In the genomic region with DNA sequence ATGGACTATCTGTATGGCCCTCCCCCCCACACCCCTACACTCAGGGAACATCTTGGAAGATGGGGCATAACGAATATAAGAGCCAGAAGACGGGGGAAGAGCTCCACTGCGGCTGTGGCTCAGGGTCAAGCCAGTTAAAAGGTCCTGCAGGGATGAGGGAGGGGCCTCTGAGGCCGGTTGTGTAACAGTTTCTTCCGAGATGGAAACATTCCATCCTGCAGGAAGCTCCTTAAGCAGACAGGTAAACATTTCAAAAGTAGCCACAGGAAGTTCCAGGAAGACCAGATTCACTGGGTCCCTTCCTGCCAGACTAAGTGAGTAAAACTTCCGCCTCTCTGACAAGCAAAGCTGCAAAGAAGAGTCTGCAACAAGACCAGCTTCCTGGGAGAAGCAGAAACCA, we compare ENCODE assay signal across 22 mouse cellular contexts. TPM values are rescaled to one million over a fixed set of nuclear protein-coding genes. Genes with fewer than 3 reads are reported as not detected.
A peak's percentile ranks its signal among the peaks of the same experiment; 100 is the strongest.
DNase-seq lines count a peak whose midpoint lies in the region; ATAC-seq and TF ChIP-seq lines count a peak whose summit lies in the region.
"Had no signal": no experiment of that assay in that cellular context is flagged by ENCODE, and none has a peak within 500 bp of the region (broad histone marks: within the 10 kb centered on the region; RNA-seq: fewer than 3 reads in every experiment).

No protein-coding gene starts in this region.

- DNase-seq in lung, adult 18-20 months: peak; percentile 64 to 72
- peak; percentile 31 for DNase-seq in lung, embryonic 14.5 days
- DNase-seq in lung, postnatal 10 days: peak; percentile 41
- DNase-seq in lung, postnatal 4 days: peak; percentile 35 to 49
- no peak for DNase-seq in spleen, postnatal 14 days (ENCODE audit: low spot score in 2 of 2)
- DNase-seq in frontal cortex, postnatal 14 days (ENCODE audit: low spot score in 2 of 2): no peak
- no peak for DNase-seq in kidney, postnatal 14 days
- DNase-seq: adrenal gland, adult 8-10 months; adrenal gland, postnatal 36 days; B cell, adult 2 months; cerebellum, adult 8-10 months; cerebellum, postnatal 25 days; gastrocnemius, postnatal 10 days; heart, postnatal 14 days had no signal

- TF ChIP-seq CTCF in lung, embryonic 14.5 days (IDR thresholded peaks at IDR 0.05; ENCODE audit: low read depth): no peak

- no peak overlapping the region for H3K4me3 ChIP-seq in lung, embryonic 14.5 days (ENCODE audit: low read depth, low read length)
- H3K4me3 ChIP-seq: embryonic facial prominence, embryonic 12.5 days; forebrain, embryonic 15.5 days; hindbrain, embryonic 13.5 days had no signal

- no peak overlapping the region for H3K9ac ChIP-seq in lung, embryonic 14.5 days
- H3K9ac ChIP-seq: embryonic facial prominence, embryonic 12.5 days; forebrain, embryonic 15.5 days; hindbrain, embryonic 13.5 days had no signal

- no peaks in the 10 kb centered on the region for H3K9me3 ChIP-seq in lung, embryonic 14.5 days (ENCODE audit: low read depth, low read length)
- H3K9me3 ChIP-seq: embryonic facial prominence, embryonic 12.5 days; forebrain, embryonic 15.5 days; G1E; hindbrain, embryonic 13.5 days had no signal

- no peak for ATAC-seq in lung, embryonic 14.5 days (ENCODE audit: insufficient read depth)
- ATAC-seq: CD4-positive, CD25-positive, alpha-beta regulatory T cell, adult 4 months; forebrain, embryonic 15.5 days; hindbrain, postnatal 0 days had no signal

- 16% methylated on average over 6 of the region's 6 CpGs for WGBS in lung, embryonic 14.5 days

- H3K4me1 ChIP-seq in lung, embryonic 14.5 days (ENCODE audit: insufficient read depth): no peaks in the 10 kb centered on the region
- H3K4me1 ChIP-seq: embryonic facial prominence, embryonic 12.5 days; forebrain, embryonic 15.5 days; hindbrain, embryonic 13.5 days had no signal

- H3K4me2 ChIP-seq in lung, embryonic 14.5 days: no peak overlapping the region
- H3K4me2 ChIP-seq: embryonic facial prominence, embryonic 12.5 days; forebrain, embryonic 15.5 days; hindbrain, embryonic 13.5 days had no signal

- no peaks in the 10 kb centered on the region for H3K36me3 ChIP-seq in lung, embryonic 14.5 days (ENCODE audit: insufficient read depth)
- H3K36me3 ChIP-seq: embryonic facial prominence, embryonic 12.5 days; forebrain, embryonic 15.5 days; G1E; hindbrain, embryonic 13.5 days had no signal

- H3K27me3 ChIP-seq in lung, embryonic 14.5 days (ENCODE audit: insufficient read depth, low read length): no peaks in the 10 kb centered on the region
- H3K27me3 ChIP-seq: embryonic facial prominence, embryonic 12.5 days; forebrain, embryonic 15.5 days; hindbrain, embryonic 13.5 days had no signal

- H3K27ac ChIP-seq in lung, embryonic 14.5 days (ENCODE audit: low read depth): no peak overlapping the region
- H3K27ac ChIP-seq: embryonic facial prominence, embryonic 12.5 days; forebrain, embryonic 15.5 days; hindbrain, embryonic 13.5 days; hindbrain, postnatal 0 days had no signal

RNA-seq across cellular contexts. Expression of a gene that starts 45.4 kb away (rescaled TPM):
- polyA plus RNA-seq in lung, embryonic 14.5 days (2014; fragmentation: Nextera tagmentation; extraction: Ambion mirVana): 0.49 and 1.5 TPM in 2 replicates
- polyA plus RNA-seq: G1E; gonadal fat pad, adult 2 months; heart, embryonic 14.5 days had no signal

RNA-seq across cellular contexts. Expression of a gene that starts 54.3 kb away (rescaled TPM):
- polyA plus RNA-seq in lung, embryonic 14.5 days (2014; fragmentation: Nextera tagmentation; extraction: Ambion mirVana): 0.79 and 1.4 TPM in 2 replicates
- polyA plus RNA-seq: G1E had no signal

Comparison
In these comparisons a context has a peak if more than half of its experiments do, and no peak if none do; other contexts are left out.
1. DNase-seq: peak in lung, adult 18-20 months (2 of 2), lung, embryonic 14.5 days (single experiment), lung, postnatal 10 days (single experiment) and lung, postnatal 4 days (2 of 2); none in spleen, postnatal 14 days (0 of 2), frontal cortex, postnatal 14 days (0 of 2) and kidney, postnatal 14 days (single experiment).